Mouse (Mus musculus): ENCODE data around the gene Ifna2. TPM values are rescaled to one million over a fixed set of nuclear protein-coding genes. Genes with fewer than 3 reads are reported as not detected.

Ifna2 gene
- polyA plus RNA-seq, 1 experiment from 2014 or later, result not detected

- H3K4me3 ChIP-seq, result no peak overlapping the region
- no peak overlapping the region for H3K4me2 ChIP-seq (replicated peaks)
- 41% methylated on average over 2 of the region's 2 CpGs for WGBS
- H3K9ac ChIP-seq, result no peak overlapping the region
- H3K9me3 ChIP-seq, result no peaks in the 10 kb centered on the region
- no peaks in the 10 kb centered on the region for H3K27me3 ChIP-seq
- no peak; the same call in 1 of the 2 replicates for ATAC-seq (ENCODE audit: insufficient number of reproducible peaks, insufficient read depth, low FRiP score, low TSS enrichment)
- no peaks in the 10 kb centered on the region for H3K36me3 ChIP-seq
- H3K4me1 ChIP-seq, result no peaks in the 10 kb centered on the region
- no peak overlapping the region for H3K27ac ChIP-seq
Observed at GRCm38 (mm10) chr4:88642526-88642925, 41.2 kb downstream of the Ifna2 start.

- 17% methylated on average over 11 of the region's 11 CpGs for WGBS
- peak overlapping the region; percentile 24; the same call in 1 of the 2 replicates for H3K4me3 ChIP-seq
- ATAC-seq (ENCODE audit: insufficient number of reproducible peaks, insufficient read depth, low FRiP score, low TSS enrichment), result peak; percentile 89
- no peak overlapping the region for H3K9ac ChIP-seq
- H3K4me1 ChIP-seq, result no peaks in the 10 kb centered on the region
- no peak overlapping the region for H3K27ac ChIP-seq
- H3K9me3 ChIP-seq, result no peaks in the 10 kb centered on the region
- no peaks in the 10 kb centered on the region for H3K36me3 ChIP-seq
- H3K27me3 ChIP-seq, result no peaks in the 10 kb centered on the region
- H3K4me2 ChIP-seq (replicated peaks), result peak overlapping the region; percentile 38
Observed at GRCm38 (mm10) chr4:88641077-88641831, 42.5 kb downstream of the Ifna2 start.

GRCm38 (mm10) chr4:88640704-88641076 is 43.0 kb downstream of the Ifna2 start:
- Histone ChIP-seq H3K27ac (no peak overlapping the region), H3K27me3 (no peaks in the 10 kb centered on the region), H3K36me3 (no peaks in the 10 kb centered on the region), H3K9me3 (no peaks in the 10 kb centered on the region), H3K4me3 (peak overlapping the region; percentile 24; the same call in 1 of the 2 replicates), H3K4me1 (no peaks in the 10 kb centered on the region), H3K9ac (no peak overlapping the region), H3K4me2 (replicated peaks) (peak overlapping the region; percentile 38)
- 68% methylated on average over 8 of the region's 8 CpGs for WGBS
- ATAC-seq (ENCODE audit: insufficient number of reproducible peaks, insufficient read depth, low FRiP score, low TSS enrichment), result no peak

DNA sequence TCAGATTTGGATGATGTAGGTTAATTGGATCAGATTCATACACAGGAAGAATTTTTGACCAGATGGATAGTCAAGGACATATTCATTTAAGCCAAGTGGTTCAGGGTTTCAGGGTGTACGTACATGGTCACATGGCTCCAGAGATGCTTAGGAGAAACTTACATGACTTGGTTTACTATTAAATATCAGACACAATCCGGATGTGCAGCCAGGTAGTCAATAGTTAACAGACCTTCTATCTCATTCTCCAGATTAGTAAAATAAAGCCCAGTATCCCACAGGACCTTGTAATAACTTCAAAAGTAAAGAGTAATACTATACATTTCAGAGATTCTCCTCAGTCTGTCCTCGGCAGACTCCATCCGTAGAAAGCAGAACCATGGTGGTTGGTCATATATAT is 49.4 kb downstream of the Ifna2 start, which contains the start of gene C87499:
TSS of gene C87499 (minus strand) at position 101 of the 400 bp plus-strand sequence.
- Histone ChIP-seq H3K36me3 (no peaks in the 10 kb centered on the region), H3K4me2 (replicated peaks) (no peak within 1 kb of the TSS), H3K4me3 (no peak within 1 kb of the TSS), H3K9me3 (no peaks in the 10 kb centered on the region), H3K27ac (no peak within 1 kb of the TSS), H3K9ac (no peak within 1 kb of the TSS), H3K4me1 (no peaks in the 10 kb centered on the region), H3K27me3 (no peaks in the 10 kb centered on the region)
- 87% methylated on average over 4 of the region's 4 CpGs for WGBS
- no peak for ATAC-seq (ENCODE audit: insufficient number of reproducible peaks, insufficient read depth, low FRiP score, low TSS enrichment)

Other genes with a start within 250 kb of the Ifna2 start
- gene Hacd4, start 245.0 kb downstream of the Ifna2 start, polyA plus RNA-seq (2016; fragmentation: Nextera tagmentation; extraction: Ambion mirVana), result 6.0 and 6.9 TPM in 2 replicates
- not detected in 2 replicates for gene Ifnb1, start 161.1 kb downstream of the Ifna2 start, polyA plus RNA-seq (2016; fragmentation: Nextera tagmentation; extraction: Ambion mirVana)
- not detected in 2 replicates for gene Ifna15, start 125.7 kb downstream of the Ifna2 start, polyA plus RNA-seq (2016; fragmentation: Nextera tagmentation; extraction: Ambion mirVana)
- gene Ifna14, start 112.1 kb downstream of the Ifna2 start, polyA plus RNA-seq (2016; fragmentation: Nextera tagmentation; extraction: Ambion mirVana), result not detected in 2 replicates
- gene Ifna9, start 91.5 kb downstream of the Ifna2 start, polyA plus RNA-seq (2016; fragmentation: Nextera tagmentation; extraction: Ambion mirVana), result not detected in 2 replicates
- not detected in 2 replicates for gene Ifna12, start 80.5 kb downstream of the Ifna2 start, polyA plus RNA-seq (2016; fragmentation: Nextera tagmentation; extraction: Ambion mirVana)
- gene C87499, start 49.5 kb downstream of the Ifna2 start, polyA plus RNA-seq (2016; fragmentation: Nextera tagmentation; extraction: Ambion mirVana), result not detected in 2 replicates
- gene Ifna13, start 39.5 kb downstream of the Ifna2 start, polyA plus RNA-seq (2016; fragmentation: Nextera tagmentation; extraction: Ambion mirVana), result not detected in 2 replicates
- not detected in 2 replicates for gene Ifna16, start 7.0 kb downstream of the Ifna2 start, polyA plus RNA-seq (2016; fragmentation: Nextera tagmentation; extraction: Ambion mirVana)
- not detected in 2 replicates for gene Ifnab, start 7.4 kb upstream of the Ifna2 start, polyA plus RNA-seq (2016; fragmentation: Nextera tagmentation; extraction: Ambion mirVana)
- gene Gm26566, start 37.9 kb upstream of the Ifna2 start, polyA plus RNA-seq (2016; fragmentation: Nextera tagmentation; extraction: Ambion mirVana), result 1.5 and 1.8 TPM in 2 replicates
- gene Klhl9, start 38.6 kb upstream of the Ifna2 start, polyA plus RNA-seq (2016; fragmentation: Nextera tagmentation; extraction: Ambion mirVana), result 130 and 143 TPM in 2 replicates
- gene Gm13271, start 71.0 kb upstream of the Ifna2 start, polyA plus RNA-seq (2016; fragmentation: Nextera tagmentation; extraction: Ambion mirVana), result not detected in 2 replicates
- 0.32 and 0.41 TPM in 2 replicates for gene Gm13283, start 76.2 kb upstream of the Ifna2 start, polyA plus RNA-seq (2016; fragmentation: Nextera tagmentation; extraction: Ambion mirVana)
- 0.37 TPM in 1 of 2 replicates, not detected in the other for gene Gm13290, start 89.9 kb upstream of the Ifna2 start, polyA plus RNA-seq (2016; fragmentation: Nextera tagmentation; extraction: Ambion mirVana)
- gene Gm13289, start 93.0 kb upstream of the Ifna2 start, polyA plus RNA-seq (2016; fragmentation: Nextera tagmentation; extraction: Ambion mirVana), result not detected in 2 replicates
- gene Gm13272, start 95.9 kb upstream of the Ifna2 start, polyA plus RNA-seq (2016; fragmentation: Nextera tagmentation; extraction: Ambion mirVana), result not detected in 2 replicates
- 0.20 and 0.32 TPM in 2 replicates for gene Ifnz, start 98.2 kb upstream of the Ifna2 start, polyA plus RNA-seq (2016; fragmentation: Nextera tagmentation; extraction: Ambion mirVana)
- not detected in 2 replicates for gene Gm13276, start 101.8 kb upstream of the Ifna2 start, polyA plus RNA-seq (2016; fragmentation: Nextera tagmentation; extraction: Ambion mirVana)
- not detected in 2 replicates for gene Gm13277, start 104.7 kb upstream of the Ifna2 start, polyA plus RNA-seq (2016; fragmentation: Nextera tagmentation; extraction: Ambion mirVana)
- not detected in 2 replicates for gene Gm13278, start 107.6 kb upstream of the Ifna2 start, polyA plus RNA-seq (2016; fragmentation: Nextera tagmentation; extraction: Ambion mirVana)
- gene Gm13275, start 110.6 kb upstream of the Ifna2 start, polyA plus RNA-seq (2016; fragmentation: Nextera tagmentation; extraction: Ambion mirVana), result not detected in 2 replicates
- not detected in 2 replicates for gene Gm13279, start 113.5 kb upstream of the Ifna2 start, polyA plus RNA-seq (2016; fragmentation: Nextera tagmentation; extraction: Ambion mirVana)
- 1.0 and 1.5 TPM in 2 replicates for gene Gm13285, start 115.8 kb upstream of the Ifna2 start, polyA plus RNA-seq (2016; fragmentation: Nextera tagmentation; extraction: Ambion mirVana)
- not detected in 2 replicates for gene Gm13287, start 119.3 kb upstream of the Ifna2 start, polyA plus RNA-seq (2016; fragmentation: Nextera tagmentation; extraction: Ambion mirVana)
- 0.15 TPM in 1 of 2 replicates, not detected in the other for gene Gm13288, start 121.6 kb upstream of the Ifna2 start, polyA plus RNA-seq (2016; fragmentation: Nextera tagmentation; extraction: Ambion mirVana)
- not detected in 2 replicates for gene Ifna7, start 132.3 kb upstream of the Ifna2 start, polyA plus RNA-seq (2016; fragmentation: Nextera tagmentation; extraction: Ambion mirVana)
- gene Ifna11, start 136.0 kb upstream of the Ifna2 start, polyA plus RNA-seq (2016; fragmentation: Nextera tagmentation; extraction: Ambion mirVana), result not detected in 2 replicates
- not detected in 2 replicates for gene Ifna6, start 143.5 kb upstream of the Ifna2 start, polyA plus RNA-seq (2016; fragmentation: Nextera tagmentation; extraction: Ambion mirVana)
- gene Ifna5, start 151.6 kb upstream of the Ifna2 start, polyA plus RNA-seq (2016; fragmentation: Nextera tagmentation; extraction: Ambion mirVana), result not detected in 2 replicates
- gene Ifna4, start 157.9 kb upstream of the Ifna2 start, polyA plus RNA-seq (2016; fragmentation: Nextera tagmentation; extraction: Ambion mirVana), result not detected in 2 replicates
- not detected in 2 replicates for gene Ifna1, start 166.2 kb upstream of the Ifna2 start, polyA plus RNA-seq (2016; fragmentation: Nextera tagmentation; extraction: Ambion mirVana)
- gene Ifne, start 196.3 kb upstream of the Ifna2 start, polyA plus RNA-seq (2016; fragmentation: Nextera tagmentation; extraction: Ambion mirVana), result not detected in 2 replicates